Mouse (Mus musculus): ENCODE data around the gene 1700001L19Rik.

The 1700001L19Rik gene

GRCm38 (mm10) chr13:68607652-68608405 lies 10.6 kb downstream of the 1700001L19Rik start:
- no peak for DNase-seq (ENCODE audit: low spot score)

GRCm38 (mm10) chr13:68622792-68623191 lies 25.6 kb downstream of the 1700001L19Rik start:
- DNase-seq (ENCODE audit: low spot score), result no peak

GRCm38 (mm10) chr13:68627041-68627440 lies 29.8 kb downstream of the 1700001L19Rik start:
- DNase-seq (ENCODE audit: low spot score), result no peak

GRCm38 (mm10) chr13:68642786-68643185 lies 45.6 kb downstream of the 1700001L19Rik start:
- no peak for DNase-seq (ENCODE audit: low spot score)
